25 mouse cellular contexts compared by ENCODE assay signal in genomic region chr2:173444386-173444785, GRCm38 (mm10).
DNase-seq lines count a peak whose midpoint lies in the region.
"Had no signal": no experiment of that assay in that cellular context is flagged by ENCODE, and none has a peak within 500 bp of the region (broad histone marks: within the 10 kb centered on the region; RNA-seq: fewer than 3 reads in every experiment).

No protein-coding gene starts in this region.

- H3K36me3 ChIP-seq in heart, embryonic 10.5 days: no peaks in the 10 kb centered on the region
- H3K36me3 ChIP-seq: heart, embryonic 12.5 days; hindbrain, embryonic 13.5 days; limb, embryonic 12.5 days; liver, embryonic 15.5 days; lung, embryonic 15.5 days; midbrain, embryonic 10.5 days had no signal

- H3K4me1 ChIP-seq in heart, embryonic 10.5 days: no peaks in the 10 kb centered on the region
- H3K4me1 ChIP-seq: heart, embryonic 12.5 days; liver, embryonic 15.5 days had no signal

- 83% methylated on average over 9 of the region's 9 CpGs for WGBS in heart, embryonic 10.5 days

- no peak overlapping the region for H3K27ac ChIP-seq in heart, embryonic 10.5 days
- H3K27ac ChIP-seq: hindbrain, embryonic 13.5 days; kidney, postnatal 0 days; limb, embryonic 12.5 days; liver, embryonic 15.5 days; lung, embryonic 15.5 days; midbrain, embryonic 10.5 days had no signal

- H3K4me3 ChIP-seq in heart, embryonic 10.5 days: no peak overlapping the region
- H3K4me3 ChIP-seq: heart, embryonic 12.5 days; hindbrain, embryonic 13.5 days; limb, embryonic 12.5 days; liver, embryonic 15.5 days; lung, embryonic 15.5 days; midbrain, embryonic 10.5 days; myocyte had no signal

- DNase-seq in thymus, postnatal 0 days (ENCODE audit: low spot score): peak; percentile 33
- DNase-seq in thymus, postnatal 14 days: no peak
- DNase-seq in ES-CJ7 (ENCODE audit: low read depth, low spot score): peak; percentile 6
- DNase-seq in induced T-regulatory cell, adult 2 months (ENCODE audit: low read depth): peak; percentile 93
- DNase-seq in layer of hippocampus, postnatal 10 days (ENCODE audit: low spot score in 2 of 2): no peak
- DNase-seq in heart, embryonic 10.5 days (ENCODE audit: low spot score): no peak
- DNase-seq in natural killer cell, adult 2 months (ENCODE audit: low spot score in 2 of 2): no peak
- DNase-seq: B cell, adult 2 months; cerebellum, adult 2 months; cerebellum, postnatal 14 days; gastrocnemius, postnatal 25 days; heart, adult 11 months; heart, postnatal 4 days; kidney, adult 8-10 months; kidney, postnatal 4 days; layer of hippocampus, adult 9-11 months; right cerebral cortex, postnatal 25 days had no signal

- H3K27me3 ChIP-seq in heart, embryonic 10.5 days (ENCODE audit: insufficient read depth, poor library complexity, severe bottlenecking): peaks cover 24% of the 10 kb centered on the region; the same call in 1 of the 2 replicates
- H3K27me3 ChIP-seq: liver, embryonic 15.5 days; lung, embryonic 15.5 days had no signal

- H3K9me3 ChIP-seq in heart, embryonic 10.5 days: no peaks in the 10 kb centered on the region
- H3K9me3 ChIP-seq: hindbrain, embryonic 13.5 days; liver, embryonic 15.5 days; lung, embryonic 15.5 days had no signal

Comparison
In these comparisons a context has a peak if more than half of its experiments do, and no peak if none do; other contexts are left out.
1. DNase-seq: peak in thymus, postnatal 0 days (single experiment), ES-CJ7 (single experiment) and induced T-regulatory cell, adult 2 months (single experiment); none in thymus, postnatal 14 days (single experiment), layer of hippocampus, postnatal 10 days (0 of 2), heart, embryonic 10.5 days (single experiment) and natural killer cell, adult 2 months (0 of 2).